Mouse (Mus musculus): ENCODE measurements around the gene Dcaf11.
A peak's percentile ranks its signal among the peaks of the same experiment; 100 is the strongest.

Gene Dcaf11

GRCm38 (mm10) chr14:55608339-55608738, 48.5 kb downstream of the Dcaf11 start:
- no peak for DNase-seq (ENCODE audit: low read depth, low spot score)
- Histone ChIP-seq H3K27me3 (ENCODE audit: control insufficient read depth, insufficient read depth, low read length, poor library complexity, severe bottlenecking) (no peaks in the 10 kb centered on the region), H3K36me3 (ENCODE audit: control insufficient read depth, insufficient read depth, low read length, poor library complexity, severe bottlenecking) (peaks cover 14% of the 10 kb centered on the region)

GRCm38 (mm10) chr14:55613346-55613745, 53.5 kb downstream of the Dcaf11 start:
- no peak for DNase-seq (ENCODE audit: low read depth, low spot score)
- Histone ChIP-seq H3K36me3 (ENCODE audit: control insufficient read depth, insufficient read depth, low read length, poor library complexity, severe bottlenecking) (peaks cover 4% of the 10 kb centered on the region; the same call in 1 of the 2 replicates), H3K27me3 (ENCODE audit: control insufficient read depth, insufficient read depth, low read length, poor library complexity, severe bottlenecking) (no peaks in the 10 kb centered on the region)

- DNase-seq (ENCODE audit: low read depth, low spot score): no peak
- Histone ChIP-seq H3K36me3 (ENCODE audit: control insufficient read depth, insufficient read depth, low read length, poor library complexity, severe bottlenecking) (no peaks in the 10 kb centered on the region; the same call in 1 of the 2 replicates), H3K27me3 (ENCODE audit: control insufficient read depth, insufficient read depth, low read length, poor library complexity, severe bottlenecking) (no peaks in the 10 kb centered on the region)
These were observed 54.9 kb downstream of the Dcaf11 start for GRCm38 (mm10) chr14:55614565-55615178.

- no peak for DNase-seq (ENCODE audit: low read depth, low spot score)
These were observed 56.1 kb downstream of the Dcaf11 start for GRCm38 (mm10) chr14:55615876-55616275.

GRCm38 (mm10) chr14:55616844-55617243, 57.0 kb downstream of the Dcaf11 start:
- H3K27me3 ChIP-seq (ENCODE audit: control insufficient read depth, insufficient read depth, low read length, poor library complexity, severe bottlenecking): no peaks in the 10 kb centered on the region
- DNase-seq (ENCODE audit: low read depth, low spot score): no peak
- H3K36me3 ChIP-seq (ENCODE audit: control insufficient read depth, insufficient read depth, low read length, poor library complexity, severe bottlenecking): no peaks in the 10 kb centered on the region

More at GRCm38 (mm10) chr14:55615876-55616275, 56.1 kb downstream of the Dcaf11 start:
- Histone ChIP-seq H3K36me3 (ENCODE audit: control insufficient read depth, insufficient read depth, low read length, poor library complexity, severe bottlenecking) (no peaks in the 10 kb centered on the region), H3K27me3 (ENCODE audit: control insufficient read depth, insufficient read depth, low read length, poor library complexity, severe bottlenecking) (no peaks in the 10 kb centered on the region)

- Histone ChIP-seq H3K27me3 (ENCODE audit: control insufficient read depth, insufficient read depth, low read length, poor library complexity, severe bottlenecking) (no peaks in the 10 kb centered on the region), H3K36me3 (ENCODE audit: control insufficient read depth, insufficient read depth, low read length, poor library complexity, severe bottlenecking) (no peaks in the 10 kb centered on the region)
- DNase-seq (ENCODE audit: low read depth, low spot score): peak; percentile 53
These were observed 58.0 kb downstream of the Dcaf11 start, which contains the start of gene Rec8 for GRCm38 (mm10) chr14:55617822-55618221. TSS of gene Rec8 (plus strand) at chr14:55618037.

- no peak for DNase-seq (ENCODE audit: low read depth, low spot score)
- Histone ChIP-seq H3K27me3 (ENCODE audit: control insufficient read depth, insufficient read depth, low read length, poor library complexity, severe bottlenecking) (no peaks in the 10 kb centered on the region), H3K36me3 (ENCODE audit: control insufficient read depth, insufficient read depth, low read length, poor library complexity, severe bottlenecking) (no peaks in the 10 kb centered on the region)
These were observed 58.8 kb downstream of the Dcaf11 start for GRCm38 (mm10) chr14:55618486-55619195.
